Mouse (Mus musculus) heart, embryonic 11.5 days (tissue): ENCODE results near the gene Pck2. TPM values are rescaled to one million over a fixed set of nuclear protein-coding genes. Genes with fewer than 3 reads are reported as not detected.

Source experiments
- ATAC-seq: fragments of 200-750 bp; cut with Nextera tagmentation; replicated peaks from 2 replicates; pipeline ENCODE4 v1.8.0; 2017; ENCODE audit warnings: moderate library complexity; ENCODE audit not compliant: insufficient number of reproducible peaks, low FRiP score, low TSS enrichment
- H3K27ac ChIP-seq: fragments of 300-500 bp; sonication (generic); 2 replicates; pipeline ENCODE4 v1.5.1; 2014; ENCODE audit warnings: mild to moderate bottlenecking, low read depth, low read length
- H3K27me3 ChIP-seq: fragments of 300-500 bp; sonication (generic); 2 replicates; pipeline ENCODE4 v1.6.1; 2014; ENCODE audit warnings: mild to moderate bottlenecking, low read length, mixed read lengths; ENCODE audit not compliant: control insufficient read depth, insufficient read depth
- H3K36me3 ChIP-seq: fragments of 300-500 bp; sonication (generic); 2 replicates; pipeline ENCODE4 v1.6.1; 2014; ENCODE audit warnings: mild to moderate bottlenecking, low read length, moderate library complexity, mixed read lengths; ENCODE audit not compliant: control insufficient read depth, insufficient read depth
- H3K4me1 ChIP-seq: fragments of 300-500 bp; sonication (generic); 2 replicates; pipeline ENCODE4 v1.6.1; 2014; ENCODE audit warnings: low read length; ENCODE audit not compliant: control insufficient read depth, insufficient read depth
- H3K4me2 ChIP-seq: fragments of 300-500 bp; sonication (generic); 2 replicates; pipeline ENCODE4 v1.6.1; 2014; ENCODE audit warnings: mild to moderate bottlenecking, moderate library complexity
- H3K4me3 ChIP-seq: fragments of 300-500 bp; sonication (generic); 2 replicates; pipeline ENCODE4 v1.5.1; 2014; ENCODE audit warnings: low read depth, low read length
- H3K9ac ChIP-seq: fragments of 300-500 bp; sonication (generic); 2 replicates; pipeline ENCODE4 v1.6.1; 2014; ENCODE audit warnings: mild to moderate bottlenecking, low read depth, low read length, moderate library complexity
- H3K9me3 ChIP-seq: fragments of 300-500 bp; sonication (generic); replicated peaks from 2 replicates; pipeline ENCODE4 v1.6.1; 2016; ENCODE audit warnings: low read length; ENCODE audit not compliant: control insufficient read depth
- WGBS: fragments of 180-500 bp; shearing (Covaris S2); extraction: QIAGEN DNeasy Blood & Tissue Kit; methylation state at CpG from one replicate; pipeline ENCODE4 v1.1.7; 2014; ENCODE audit not compliant: insufficient replicate concordance; 5-methylcytosine and 5-hydroxymethylcytosine counted together
- polyA plus RNA-seq: library from polyadenylated mRNA; unstranded; fragments of >200 nt; fragmentation: Nextera tagmentation; extraction: Ambion mirVana; gene quantifications from 2 replicates; pipeline ENCODE4 v1.2.1, GENCODE M21; 2014

The Pck2 gene
- polyA plus RNA-seq, 1 experiment from 2014 or later: 28.0 TPM

- H3K27ac ChIP-seq: peak within 1 kb of the TSS; percentile 98
Observed at GRCm38 (mm10) chr14:55575302-55575701, 35.2 kb downstream of the Pck2 start, which contains the start of gene Fitm1. Gene Fitm1, plus strand, starts transcription at chr14:55575617.

GRCm38 (mm10) chr14:55575711-55576110, 35.6 kb downstream of the Pck2 start:
- peak overlapping the region; percentile 98 for H3K27ac ChIP-seq
- 49% methylated on average over 13 of the region's 13 CpGs for WGBS

More at GRCm38 (mm10) chr14:55575302-55575701, 35.2 kb downstream of the Pck2 start, which contains the start of gene Fitm1:
- Histone ChIP-seq H3K9ac (peak within 1 kb of the TSS; percentile 81), H3K4me3 (peak within 1 kb of the TSS; percentile 39), H3K36me3 (peaks cover 6% of the 10 kb centered on the region; the same call in 1 of the 2 replicates), H3K4me2 (peak within 1 kb of the TSS; percentile 68), H3K9me3 (no peaks in the 10 kb centered on the region), H3K4me1 (peaks cover 27% of the 10 kb centered on the region), H3K27me3 (no peaks in the 10 kb centered on the region)
- WGBS: 41% methylated on average over 8 of the region's 8 CpGs
- ATAC-seq: peak; percentile 62

GRCm38 (mm10) chr14:55576376-55576775, 36.3 kb downstream of the Pck2 start:
- peak overlapping the region; percentile 39 for H3K4me3 ChIP-seq
- H3K4me1 ChIP-seq: peaks cover 25% of the 10 kb centered on the region
- H3K36me3 ChIP-seq: peaks cover 9% of the 10 kb centered on the region; the same call in 1 of the 2 replicates
- H3K4me2 ChIP-seq: peak overlapping the region; percentile 68
- H3K27me3 ChIP-seq: no peaks in the 10 kb centered on the region
- H3K9me3 ChIP-seq: no peaks in the 10 kb centered on the region
- H3K9ac ChIP-seq: peak overlapping the region; percentile 81
- peak overlapping the region; percentile 98 for H3K27ac ChIP-seq
- WGBS: 61% methylated on average over 16 of the region's 16 CpGs
- ATAC-seq: no peak

More at GRCm38 (mm10) chr14:55575711-55576110, 35.6 kb downstream of the Pck2 start:
- H3K27me3 ChIP-seq: no peaks in the 10 kb centered on the region
- peak overlapping the region; percentile 68 for H3K4me2 ChIP-seq
- H3K4me1 ChIP-seq: peaks cover 25% of the 10 kb centered on the region
- peak overlapping the region; percentile 81 for H3K9ac ChIP-seq
- no peaks in the 10 kb centered on the region for H3K9me3 ChIP-seq
- peaks cover 8% of the 10 kb centered on the region; the same call in 1 of the 2 replicates for H3K36me3 ChIP-seq
- peak overlapping the region; percentile 39 for H3K4me3 ChIP-seq
- no peak for ATAC-seq

- ATAC-seq: peak; percentile 76
- peaks cover 9% of the 10 kb centered on the region; the same call in 1 of the 2 replicates for H3K36me3 ChIP-seq
- 2% methylated on average over 32 of the region's 32 CpGs for WGBS
Observed at GRCm38 (mm10) chr14:55577871-55578667, 38.0 kb downstream of the Pck2 start, which contains the start of gene Psme1. Gene Psme1, plus strand, starts transcription at chr14:55578123.

GRCm38 (mm10) chr14:55578668-55579269, 38.7 kb downstream of the Pck2 start:
- 23% methylated on average over 6 of the region's 6 CpGs for WGBS

More at GRCm38 (mm10) chr14:55577871-55578667, 38.0 kb downstream of the Pck2 start, which contains the start of gene Psme1:
- Histone ChIP-seq H3K9ac (peak within 1 kb of the TSS; percentile 96), H3K4me3 (peak within 1 kb of the TSS; percentile 88), H3K27ac (peak within 1 kb of the TSS; percentile 83), H3K4me1 (peaks cover 25% of the 10 kb centered on the region), H3K9me3 (no peaks in the 10 kb centered on the region), H3K27me3 (no peaks in the 10 kb centered on the region), H3K4me2 (peak within 1 kb of the TSS; percentile 93)

GRCm38 (mm10) chr14:55579511-55580496, 39.7 kb downstream of the Pck2 start:
- no peak overlapping the region for H3K9ac ChIP-seq
- H3K4me1 ChIP-seq: peaks cover 26% of the 10 kb centered on the region
- no peaks in the 10 kb centered on the region for H3K9me3 ChIP-seq
- 79% methylated on average over 23 of the region's 23 CpGs for WGBS
- H3K4me3 ChIP-seq: no peak overlapping the region
- H3K27ac ChIP-seq: no peak overlapping the region
- ATAC-seq: no peak
- no peaks in the 10 kb centered on the region for H3K27me3 ChIP-seq
- no peak overlapping the region; the same call in 1 of the 2 replicates for H3K4me2 ChIP-seq
- peaks cover 9% of the 10 kb centered on the region; the same call in 1 of the 2 replicates for H3K36me3 ChIP-seq

More at GRCm38 (mm10) chr14:55578668-55579269, 38.7 kb downstream of the Pck2 start:
- H3K4me1 ChIP-seq: peaks cover 25% of the 10 kb centered on the region
- ATAC-seq: peak; percentile 24; the same call in 1 of the 2 replicates
- peak overlapping the region; percentile 93 for H3K4me2 ChIP-seq
- peaks cover 9% of the 10 kb centered on the region; the same call in 1 of the 2 replicates for H3K36me3 ChIP-seq
- H3K9ac ChIP-seq: peak overlapping the region; percentile 96
- H3K4me3 ChIP-seq: peak overlapping the region; percentile 88
- no peaks in the 10 kb centered on the region for H3K9me3 ChIP-seq
- peak overlapping the region; percentile 83 for H3K27ac ChIP-seq
- no peaks in the 10 kb centered on the region for H3K27me3 ChIP-seq

GRCm38 (mm10) chr14:55580731-55581130, 40.7 kb downstream of the Pck2 start:
- H3K27me3 ChIP-seq: no peaks in the 10 kb centered on the region
- H3K9me3 ChIP-seq: no peaks in the 10 kb centered on the region
- H3K4me2 ChIP-seq: no peak overlapping the region
- H3K9ac ChIP-seq: no peak overlapping the region
- ATAC-seq: no peak
- no peak overlapping the region for H3K4me3 ChIP-seq
- no peak overlapping the region for H3K27ac ChIP-seq
- H3K4me1 ChIP-seq: peaks cover 25% of the 10 kb centered on the region
- H3K36me3 ChIP-seq: peaks cover 9% of the 10 kb centered on the region; the same call in 1 of the 2 replicates
- 91% methylated on average over 16 of the region's 16 CpGs for WGBS
